Mouse (Mus musculus): Measurements from ENCODE around the gene Gsk3b. TPM values are rescaled to one million over a fixed set of nuclear protein-coding genes. Genes with fewer than 3 reads are reported as not detected.
"Not testable (repeated sequence)": the region's sequence is repeated elsewhere in the genome, so short reads cannot be mapped to it uniquely, and the experiment has no call there.

Gene Gsk3b
- total RNA-seq, 2 experiments from 2014 or later = 173 to 187 TPM

DNA sequence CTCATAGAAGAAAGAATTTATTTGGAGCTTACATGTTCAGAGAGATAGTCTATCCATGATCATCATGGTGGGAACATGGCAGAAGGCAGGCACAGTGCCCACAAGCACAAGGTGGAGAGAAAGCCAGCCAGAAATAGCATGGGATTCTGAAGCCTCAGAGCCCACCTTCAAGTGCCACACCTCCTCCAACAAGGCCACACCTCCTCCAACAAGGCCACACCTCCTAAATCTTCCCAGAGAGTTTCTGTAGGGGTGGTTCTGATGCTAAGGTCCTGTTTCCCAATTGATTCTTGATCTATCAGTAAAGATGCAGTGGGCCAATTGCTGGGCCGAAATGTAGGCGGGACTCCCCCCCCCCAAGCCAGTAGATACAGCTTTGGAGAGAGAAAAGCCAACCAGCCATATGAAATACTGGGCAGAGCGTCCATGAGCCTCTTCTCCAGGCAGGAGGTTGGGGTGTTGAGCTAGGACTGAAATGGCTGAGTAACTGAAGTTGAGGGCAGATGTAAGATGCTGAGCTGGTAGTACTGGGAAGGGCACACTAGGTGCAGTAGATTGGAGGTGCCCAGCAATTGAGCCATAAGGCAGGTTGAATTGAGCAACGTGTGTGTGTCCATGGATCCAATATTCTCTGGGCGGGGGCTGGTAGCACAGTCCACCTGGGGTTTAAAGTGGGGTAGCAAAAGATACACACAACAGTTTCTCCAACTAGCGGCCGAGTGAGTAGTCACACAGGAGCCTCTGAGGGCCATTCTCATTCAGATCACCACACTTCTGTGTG lies 76.2 kb downstream of the Gsk3b start:
- DNase-seq (ENCODE audit: low spot score in 2 of 2) = no peak
- intact Hi-C loops (cut with DNase I) = no loop called here

DNA sequence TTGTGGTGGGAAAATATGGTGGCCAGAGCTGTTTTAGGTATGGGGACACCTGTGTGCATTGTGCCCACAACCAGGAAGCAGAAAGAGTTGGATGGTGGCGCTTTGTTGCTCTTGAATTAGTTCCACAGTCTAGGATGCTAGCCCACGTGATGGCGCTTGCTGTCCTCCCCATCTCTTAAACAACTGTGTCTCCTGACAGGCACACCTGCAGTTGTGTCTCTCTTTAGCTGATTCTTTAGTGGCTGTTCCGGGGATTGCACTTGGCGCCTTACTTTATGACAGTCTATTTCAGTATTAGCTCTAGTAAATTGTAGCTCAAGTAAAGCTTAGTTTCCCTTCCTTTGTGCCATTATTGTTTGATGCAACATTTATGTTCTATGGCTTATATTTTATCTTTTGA lies 80.2 kb downstream of the Gsk3b start:
- no peak for DNase-seq (ENCODE audit: low spot score in 2 of 2)
- intact Hi-C loops (cut with DNase I) = no loop called here

DNA sequence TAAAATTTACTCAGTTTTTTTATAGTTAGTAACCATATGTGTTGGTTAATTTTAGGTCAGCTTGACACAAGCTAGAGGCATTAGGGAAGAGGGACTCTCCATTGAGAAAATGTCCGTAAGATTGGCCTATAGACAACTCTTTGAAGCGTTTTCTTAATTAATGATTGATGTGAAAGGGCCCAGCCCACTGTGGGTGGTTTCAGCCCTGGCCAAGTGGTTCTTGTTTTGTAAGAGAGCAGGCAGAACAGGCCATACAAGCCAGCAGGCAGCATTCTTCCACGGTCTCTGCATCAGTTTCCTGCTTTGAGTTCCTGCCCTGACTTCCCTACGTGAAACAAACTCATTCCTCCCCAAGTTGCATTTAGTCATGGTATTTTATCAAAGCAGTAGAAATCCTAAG lies 90.3 kb downstream of the Gsk3b start:
- no peak for DNase-seq (ENCODE audit: low spot score in 2 of 2)
- intact Hi-C loops (cut with DNase I) = no loop called here

DNA sequence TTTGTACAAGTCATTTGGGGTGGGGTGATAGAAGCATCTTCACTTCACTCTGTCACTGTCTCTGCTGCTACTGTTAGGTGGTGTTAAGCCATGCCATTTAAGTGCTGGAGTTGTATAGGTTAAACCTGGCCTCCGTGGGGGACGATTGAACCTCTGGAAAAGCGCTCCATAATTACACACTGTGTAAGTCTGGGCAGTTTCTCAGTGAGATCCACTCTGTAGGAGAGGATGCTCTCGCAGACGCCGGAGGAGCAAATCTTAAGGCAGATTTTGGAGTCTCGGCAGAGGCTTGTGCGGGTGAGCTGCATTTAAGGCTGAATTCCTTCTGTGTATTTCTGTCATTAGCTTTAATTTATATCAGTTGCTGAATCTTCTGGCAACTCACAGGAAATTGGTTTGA lies 92.6 kb downstream of the Gsk3b start:
- intact Hi-C loops (cut with DNase I) = no loop called here
- no peak for DNase-seq (ENCODE audit: low spot score in 2 of 2)

DNA sequence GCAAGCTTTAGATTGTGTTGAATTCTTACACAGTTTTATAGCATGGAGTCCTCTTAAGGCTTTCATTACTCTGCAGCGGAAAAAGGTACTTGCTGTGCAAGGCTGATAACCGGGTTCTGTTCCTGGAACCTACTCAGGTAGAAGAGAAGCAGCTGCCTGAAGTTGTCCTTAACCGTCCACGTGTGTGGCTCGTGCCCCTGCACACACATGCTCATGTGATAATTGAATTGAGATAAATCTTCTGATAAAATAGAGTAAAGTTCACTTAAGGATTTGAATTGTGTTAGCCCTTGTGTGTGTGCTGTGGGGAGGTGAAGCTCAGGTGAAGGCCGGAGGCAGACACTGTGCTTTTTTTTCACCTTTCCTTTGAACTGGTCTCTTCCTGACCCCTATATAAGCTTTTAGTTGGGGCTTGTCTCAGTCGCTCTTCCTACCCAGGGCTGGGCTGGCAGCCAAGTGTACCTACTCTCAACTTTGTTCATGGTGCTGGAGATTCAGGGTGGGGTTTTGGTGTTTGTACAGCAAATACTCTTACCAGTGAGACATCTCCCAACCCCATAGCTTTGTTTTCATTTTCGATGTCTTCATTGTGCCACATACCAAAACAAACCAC lies 96.0 kb downstream of the Gsk3b start:
- intact Hi-C loops (cut with DNase I) = no loop called here

DNA sequence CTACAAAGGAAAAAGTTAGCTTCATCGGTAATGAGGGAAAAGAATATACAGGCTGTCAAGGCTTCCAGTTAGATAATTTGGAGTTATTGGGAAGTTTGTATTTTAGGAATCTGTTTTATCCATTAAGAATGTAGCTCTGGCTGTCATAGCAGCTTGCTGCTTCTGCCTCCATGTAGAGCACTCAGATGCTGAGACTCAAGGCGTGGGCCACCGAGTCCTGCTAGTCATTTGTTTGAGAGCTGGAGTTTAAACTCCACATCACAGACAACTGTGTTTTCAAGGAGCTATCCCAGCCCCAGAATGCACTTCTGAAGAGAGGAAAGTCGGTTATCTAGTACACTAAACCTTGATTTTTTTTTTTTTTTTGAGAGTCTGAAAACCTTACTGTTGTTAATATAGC lies 101.2 kb downstream of the Gsk3b start:
- no peak for DNase-seq (ENCODE audit: low spot score in 2 of 2)
- intact Hi-C loops (cut with DNase I) = no loop called here

More for the DNA sequence above, 96.0 kb downstream of the Gsk3b start:
- no peak for DNase-seq (ENCODE audit: low spot score in 2 of 2)

DNA sequence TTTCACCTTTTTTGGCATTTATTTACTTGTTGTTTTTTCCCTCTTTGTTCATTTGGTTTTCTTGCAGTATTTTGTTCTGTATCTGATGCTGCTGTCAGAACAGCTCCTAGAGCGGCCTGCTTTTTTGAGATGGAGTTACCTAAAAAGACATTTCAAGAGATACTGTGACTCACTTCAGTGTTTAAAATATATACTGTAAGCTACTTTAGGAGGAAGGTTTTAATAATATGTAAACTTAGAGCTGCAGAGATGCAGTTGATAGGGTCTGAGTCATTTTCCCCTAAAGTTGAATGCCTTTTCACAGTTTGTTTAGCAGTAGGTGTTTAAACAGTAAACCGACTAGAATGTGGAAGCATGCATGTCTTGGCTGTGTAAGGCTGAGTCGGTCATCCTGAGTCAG lies 101.7 kb downstream of the Gsk3b start:
- intact Hi-C loops (cut with DNase I) = no loop called here
- no peak for DNase-seq (ENCODE audit: low spot score in 2 of 2)

DNA sequence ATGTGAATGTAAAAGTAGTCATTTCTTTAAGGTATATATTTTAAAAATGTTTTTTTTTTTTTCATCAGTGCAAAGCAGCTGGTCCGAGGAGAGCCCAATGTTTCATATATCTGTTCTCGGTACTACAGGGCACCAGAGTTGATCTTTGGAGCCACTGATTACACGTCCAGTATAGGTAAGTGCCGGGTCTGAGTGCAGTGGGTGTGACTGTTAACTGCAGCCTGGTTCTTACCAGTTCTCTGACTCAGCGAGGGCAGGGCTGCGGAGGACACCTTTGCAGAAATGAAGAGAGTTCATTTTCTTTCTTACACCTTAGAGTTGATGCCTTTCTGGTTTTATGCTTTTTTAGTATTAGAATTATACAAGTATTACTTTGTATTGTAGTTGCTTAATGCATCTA lies 102.7 kb downstream of the Gsk3b start:
- intact Hi-C loops (cut with DNase I) = no loop called here
- no peak for DNase-seq (ENCODE audit: low spot score in 2 of 2)

DNA sequence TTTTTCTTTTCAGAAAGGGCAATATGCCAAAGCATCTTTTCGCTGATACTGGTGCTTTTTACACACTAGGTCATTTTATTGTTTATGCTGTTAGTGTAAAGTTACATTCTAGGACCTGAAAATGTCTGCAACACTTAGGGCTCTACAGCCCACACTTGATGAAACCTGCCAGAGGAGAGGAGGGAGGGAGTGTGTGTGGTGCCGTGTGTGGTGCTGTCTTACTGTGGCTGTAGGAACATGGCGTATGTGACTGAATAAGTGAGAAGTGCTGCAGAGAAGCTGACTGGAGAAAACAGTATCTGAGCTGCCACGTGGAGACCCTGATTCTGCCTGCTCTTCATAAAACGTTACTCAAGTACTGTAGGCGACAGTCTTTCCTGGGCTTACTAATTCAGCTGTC lies 103.8 kb downstream of the Gsk3b start:
- intact Hi-C loops (cut with DNase I) = no loop called here

DNA sequence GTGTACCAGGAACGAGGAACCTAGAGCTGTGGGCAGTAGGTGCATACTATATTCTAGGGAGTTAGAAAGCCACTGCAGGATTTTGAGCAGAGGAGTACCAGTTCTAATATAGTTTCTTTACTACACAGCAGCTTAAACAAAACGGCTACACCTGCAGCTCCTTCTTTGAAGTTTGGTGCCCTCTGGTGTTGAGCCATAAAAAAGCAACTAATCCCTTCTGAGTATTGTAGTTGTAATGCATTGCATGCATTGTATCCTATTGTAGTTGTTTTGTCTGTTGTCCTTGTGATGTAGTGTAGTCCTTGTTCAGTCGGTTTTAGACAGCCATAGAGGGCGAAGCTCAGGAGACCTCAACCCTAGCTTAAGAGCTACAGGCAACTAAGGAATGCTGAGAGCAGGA lies 108.5 kb downstream of the Gsk3b start:
- peak; percentile 28 to 61 for DNase-seq (ENCODE audit: low spot score in 2 of 2)
- intact Hi-C loops (cut with DNase I) = loop anchor here (2.0 to 5.0 kb wide), 2 partner anchors 106 to 205 kb away; no protein-coding TSS in a partner anchor

More for the DNA sequence above, 103.8 kb downstream of the Gsk3b start:
- DNase-seq (ENCODE audit: low spot score in 2 of 2) = no peak

DNA sequence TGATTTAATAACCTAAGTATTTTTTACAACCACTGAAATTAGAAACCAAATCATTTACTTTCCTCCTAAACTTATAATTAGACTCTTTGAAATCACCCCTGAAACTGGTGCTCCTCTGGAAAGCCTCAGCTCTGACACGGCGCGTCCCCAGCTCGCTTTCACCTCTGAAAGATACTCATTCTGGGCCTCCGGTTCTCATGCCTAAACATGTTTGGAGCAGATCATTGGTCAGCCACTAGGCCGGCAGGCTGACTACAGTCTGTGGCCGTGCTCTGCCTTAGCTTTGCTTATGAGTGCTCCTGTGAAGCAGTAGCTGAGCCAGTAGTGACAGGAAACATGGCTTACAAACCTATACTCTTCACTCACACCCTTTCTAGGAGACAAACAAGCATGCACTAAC lies 116.5 kb downstream of the Gsk3b start:
- no peak for DNase-seq (ENCODE audit: low spot score in 2 of 2)

DNA sequence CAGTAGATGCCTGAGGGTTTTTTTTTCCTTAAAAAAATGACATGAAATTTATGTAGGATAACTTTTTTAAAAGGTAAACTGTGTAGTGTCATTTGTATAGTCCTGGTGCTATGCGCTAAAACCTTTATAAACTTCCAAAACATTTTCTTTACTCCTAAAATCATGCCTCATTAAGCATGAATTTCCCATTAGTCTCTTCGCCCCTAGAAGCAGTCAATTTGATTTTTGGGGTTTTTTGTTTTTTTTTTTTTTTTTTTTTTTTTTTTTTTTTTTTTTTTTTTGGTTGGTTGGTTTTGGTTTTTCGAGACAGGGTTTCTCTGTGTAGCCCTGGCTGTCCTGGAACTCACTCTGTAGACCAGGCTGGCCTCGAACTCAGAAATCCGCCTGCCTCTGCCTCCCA lies 133.7 kb downstream of the Gsk3b start:
- DNase-seq (ENCODE audit: low spot score in 2 of 2); intact Hi-C loops (cut with DNase I): not testable (repeated sequence)

More for the DNA sequence above, 116.5 kb downstream of the Gsk3b start:
- intact Hi-C loops (cut with DNase I) = no loop called here

DNA sequence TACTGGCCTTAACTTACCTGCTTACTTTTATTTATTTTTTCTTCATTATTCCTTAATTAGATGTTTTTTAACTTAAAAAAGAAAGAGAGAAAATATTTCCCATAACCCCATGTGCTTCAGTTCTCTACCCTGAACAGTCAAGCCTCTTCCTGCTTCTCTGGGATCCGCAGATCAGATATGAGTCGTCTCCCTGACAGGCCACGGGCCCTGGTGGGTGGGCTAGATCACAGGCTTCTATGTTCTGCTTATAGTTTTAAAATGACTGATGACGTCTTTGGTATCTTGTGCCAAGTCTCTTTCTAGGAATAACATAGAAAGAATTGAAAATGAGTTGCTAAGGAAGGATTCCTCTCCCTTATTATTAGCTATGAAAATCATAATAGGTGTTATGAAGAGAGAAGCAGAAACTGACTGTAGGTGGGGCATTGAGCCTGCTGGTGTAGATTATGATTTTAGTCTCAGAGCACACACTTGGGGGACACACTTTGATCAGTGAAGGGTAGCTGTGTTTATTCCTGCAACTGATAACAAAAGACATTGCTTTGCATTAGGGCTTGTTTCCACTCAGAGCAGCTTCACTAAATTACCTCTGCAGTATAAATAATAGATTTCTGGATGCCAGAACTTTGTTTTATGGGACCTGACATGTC lies 148.3 kb downstream of the Gsk3b start:
- DNase-seq (ENCODE audit: low spot score in 2 of 2) = no peak
- intact Hi-C loops (cut with DNase I) = no loop called here

DNA sequence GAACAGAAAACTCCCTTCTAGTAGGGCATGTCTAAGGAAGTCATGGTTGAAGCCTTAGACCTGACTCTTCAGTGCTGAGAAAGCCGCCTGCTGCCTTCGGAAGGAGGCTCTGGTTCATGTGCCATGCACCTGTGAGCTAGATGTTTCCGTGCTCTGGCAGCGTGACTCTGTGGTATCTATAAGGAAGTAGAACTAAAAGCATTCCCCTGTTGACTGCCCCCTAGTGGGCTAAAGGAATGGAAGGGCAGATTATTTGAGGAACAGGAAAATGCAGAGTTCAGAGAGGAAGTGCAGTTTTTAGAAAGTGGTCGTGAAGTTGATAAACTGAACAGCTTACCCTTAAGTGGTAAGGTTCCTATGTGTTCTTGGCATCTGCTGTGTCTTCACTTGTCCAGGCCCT lies 150.9 kb downstream of the Gsk3b start:
- intact Hi-C loops (cut with DNase I) = no loop called here
- DNase-seq (ENCODE audit: low spot score in 2 of 2) = no peak

DNA sequence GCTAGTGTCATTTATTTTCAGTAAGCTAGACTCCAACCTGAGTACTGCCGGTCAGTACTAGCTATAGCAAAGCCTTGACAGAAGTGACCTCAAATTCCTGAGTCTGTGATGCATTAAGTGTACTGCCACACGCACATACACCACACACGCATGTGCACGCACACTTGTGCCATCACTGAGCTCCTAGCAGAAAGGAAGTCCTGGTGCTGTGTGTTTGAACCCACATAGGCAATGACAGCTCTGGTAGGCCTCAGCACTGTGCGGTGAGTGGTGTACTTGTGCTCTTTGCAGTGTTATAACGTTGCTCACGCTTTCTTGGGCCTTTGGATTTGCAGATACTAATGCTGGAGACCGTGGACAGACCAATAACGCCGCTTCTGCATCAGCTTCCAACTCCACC lies 151.4 kb downstream of the Gsk3b start:
- DNase-seq (ENCODE audit: low spot score in 2 of 2) = no peak
- intact Hi-C loops (cut with DNase I) = no loop called here

DNA sequence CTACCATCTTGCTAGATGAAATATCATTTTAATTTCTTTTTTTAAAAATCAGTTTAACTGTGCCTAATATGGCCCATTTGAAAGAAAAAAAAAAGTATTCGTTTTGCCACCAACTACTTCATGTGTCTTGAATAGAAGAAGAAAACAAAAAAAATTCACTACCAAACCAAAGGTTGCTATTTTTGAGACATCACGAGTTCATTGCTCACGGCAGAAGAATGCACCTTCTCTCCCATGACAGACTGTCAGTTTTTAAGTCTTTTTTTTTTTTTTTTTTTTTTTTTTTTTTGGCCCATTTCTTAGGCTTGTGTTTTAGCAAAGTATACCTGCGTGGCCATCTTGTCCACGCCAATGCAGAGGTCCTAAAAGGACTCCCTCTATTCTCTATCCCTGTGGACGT lies 155.3 kb downstream of the Gsk3b start:
- DNase-seq (ENCODE audit: low spot score in 2 of 2) = no peak
- intact Hi-C loops (cut with DNase I) = no loop called here

DNA sequence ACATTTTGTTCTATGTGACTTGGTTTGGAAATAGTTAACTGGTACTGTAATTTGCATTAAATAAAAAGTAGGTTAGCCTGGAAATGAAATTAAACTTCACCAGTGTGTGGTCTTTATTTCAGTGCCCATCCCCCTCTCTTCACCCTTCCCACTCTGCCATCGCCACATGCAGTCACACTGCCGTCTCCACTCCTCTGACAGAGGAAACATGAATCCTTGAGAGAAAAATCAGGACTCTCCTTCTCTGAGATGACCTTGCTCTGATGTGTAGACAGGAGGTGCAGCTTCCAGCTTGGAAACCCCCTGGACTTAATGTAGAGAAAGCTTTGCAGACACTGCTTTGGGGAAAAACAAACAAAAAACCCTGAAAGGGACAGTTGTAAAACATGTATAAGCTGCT lies 156.6 kb downstream of the Gsk3b start:
- no peak for DNase-seq (ENCODE audit: low spot score in 2 of 2)
- intact Hi-C loops (cut with DNase I) = no loop called here

DNA sequence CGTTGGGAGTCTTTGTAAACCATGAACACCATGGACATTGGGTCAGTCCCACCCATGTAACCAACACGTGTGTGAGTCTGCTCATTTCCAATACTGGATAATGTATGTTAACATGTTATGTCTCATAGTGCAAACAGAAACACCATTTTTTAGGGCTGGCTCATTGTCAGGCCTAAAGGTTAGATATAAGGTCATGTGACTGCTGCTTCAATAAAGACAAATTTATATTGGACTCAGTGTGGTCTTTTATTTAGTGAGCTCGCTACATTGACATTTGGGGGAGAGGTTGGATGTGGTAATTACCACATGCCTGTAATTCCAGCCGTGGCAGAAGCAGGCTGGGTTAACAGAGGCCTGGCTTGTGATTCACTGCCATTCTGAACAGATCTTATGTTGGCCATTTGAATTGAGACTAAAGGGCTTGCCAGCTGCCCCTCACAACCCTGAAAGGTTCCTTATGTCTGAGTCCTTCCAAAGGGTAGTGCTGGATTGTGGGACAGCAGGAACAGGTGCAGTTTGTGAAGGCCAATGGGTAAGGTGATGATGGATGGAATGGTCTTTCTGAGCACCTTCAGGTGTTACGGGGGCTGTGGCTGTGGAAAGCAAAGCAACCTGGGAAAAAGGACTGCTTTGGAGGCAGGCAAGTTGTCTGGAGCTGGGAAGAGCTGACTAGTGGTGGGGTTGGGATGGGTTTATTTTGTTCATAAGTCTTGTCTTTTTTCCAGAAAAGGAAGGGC lies 157.2 kb downstream of the Gsk3b start:
- intact Hi-C loops (cut with DNase I) = no loop called here
- no peak for DNase-seq (ENCODE audit: low spot score in 2 of 2)

DNA sequence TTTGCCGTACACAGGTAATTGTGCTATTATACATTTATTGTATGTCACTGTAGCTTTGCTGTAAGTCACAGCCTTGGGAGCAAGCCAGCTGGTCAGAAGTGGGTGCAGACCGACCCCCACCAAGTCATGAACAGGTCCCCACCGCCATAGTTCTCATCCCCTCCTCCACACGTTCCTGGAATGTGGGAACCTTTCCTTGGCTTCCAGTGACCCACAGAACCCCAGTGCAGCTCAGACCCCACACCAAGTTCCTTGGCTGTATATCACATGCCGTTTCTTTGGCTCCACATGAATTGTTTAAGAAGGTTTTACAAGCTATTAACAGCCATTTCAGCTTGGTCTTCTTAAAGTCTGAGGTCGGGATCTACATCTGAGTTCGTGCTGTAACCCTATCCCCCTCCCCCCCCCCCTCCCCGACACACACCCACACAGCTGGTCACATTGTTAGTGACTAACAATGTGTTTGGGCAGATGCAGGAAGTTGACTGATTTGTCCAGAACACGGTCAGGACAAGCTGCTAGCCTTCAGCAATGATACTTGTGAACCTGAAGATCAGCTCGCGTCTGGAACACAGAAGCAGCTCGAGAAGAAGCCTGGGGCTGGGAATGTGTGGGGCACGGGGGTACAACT lies 159.6 kb downstream of the Gsk3b start:
- intact Hi-C loops (cut with DNase I) = no loop called here
- DNase-seq (ENCODE audit: low spot score in 2 of 2) = no peak

DNA sequence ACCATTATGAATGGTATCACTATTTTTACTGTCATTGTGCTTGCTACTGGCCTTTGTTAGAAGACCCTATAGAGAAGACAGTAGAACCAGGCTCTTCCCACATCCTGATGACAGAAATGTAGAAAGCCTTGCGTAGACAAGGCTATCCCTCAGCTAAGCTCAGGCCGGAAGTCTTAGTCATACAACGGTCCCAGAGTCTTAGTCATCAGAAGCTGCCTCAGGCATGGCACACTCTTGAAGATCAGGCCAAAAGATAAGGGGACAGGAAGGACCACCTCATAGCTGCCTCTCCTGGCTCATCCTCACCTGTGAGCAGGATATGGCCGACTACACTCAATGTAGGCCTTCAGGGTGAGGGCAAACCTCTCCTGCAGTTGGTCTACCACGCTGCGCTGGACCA lies 161.7 kb downstream of the Gsk3b start:
- intact Hi-C loops (cut with DNase I) = no loop called here
- no peak for DNase-seq (ENCODE audit: low spot score in 2 of 2)

All from left cerebral cortex, postnatal 36 days (tissue).